Mouse (Mus musculus): ENCODE data around the gene Elmo1. TPM values are rescaled to one million over a fixed set of nuclear protein-coding genes. Genes with fewer than 3 reads are reported as not detected.

The Elmo1 gene
- total and polyA plus RNA-seq, 2 experiments from 2014 or later, result 35.2 to 36.4 TPM

- Histone ChIP-seq H3K4me2 (ENCODE audit: low read depth, low read length, poor library complexity, severe bottlenecking) (no peak overlapping the region), H3K27ac (ENCODE audit: low read depth, low read length) (peak overlapping the region; percentile 67; the same call in 1 of the 2 replicates), H3K9me3 (ENCODE audit: low read length) (no peaks in the 10 kb centered on the region), H3K27me3 (ENCODE audit: insufficient read depth, low read length) (no peaks in the 10 kb centered on the region), H3K9ac (replicated peaks; ENCODE audit: low read length, poor library complexity, severe bottlenecking) (no peak overlapping the region), H3K4me3 (ENCODE audit: low read depth, low read length) (no peak overlapping the region), H3K36me3 (ENCODE audit: insufficient read depth, low read length) (no peaks in the 10 kb centered on the region), H3K4me1 (ENCODE audit: insufficient read depth, low read length) (no peaks in the 10 kb centered on the region)
- ATAC-seq (ENCODE audit: low FRiP score) (peak; percentile 83; the same call in 1 of the 2 replicates), DNase-seq (ENCODE audit: low spot score) (peak; percentile 34)
- no peak for TF ChIP-seq CTCF (IDR thresholded peaks at IDR 0.05)
- 57% methylated on average over 5 of the region's 5 CpGs for WGBS
Measured at GRCm38 (mm10) chr13:20370036-20370802, 279.8 kb downstream of the Elmo1 start.

DNA sequence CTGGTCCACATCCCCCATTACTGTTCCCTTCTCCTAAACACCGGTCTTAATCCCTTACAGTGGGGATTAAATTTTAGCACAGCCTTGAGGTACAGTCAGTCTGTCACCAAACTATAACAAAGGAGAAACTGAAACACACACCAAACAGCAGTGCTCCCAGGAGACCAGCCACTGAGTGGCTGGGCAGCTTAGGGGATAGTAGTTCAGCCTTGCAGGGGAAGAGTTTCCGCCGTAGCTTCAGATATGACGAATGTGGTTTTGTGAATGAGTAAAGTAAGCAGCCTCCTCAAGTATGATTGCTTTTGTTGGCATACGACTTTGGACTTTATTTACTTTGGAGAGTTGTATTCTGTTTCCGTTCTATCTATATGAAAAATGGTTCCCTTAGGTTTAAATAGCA is 281.1 kb downstream of the Elmo1 start:
- Histone ChIP-seq H3K4me1 (ENCODE audit: insufficient read depth, low read length) (no peaks in the 10 kb centered on the region), H3K27me3 (ENCODE audit: insufficient read depth, low read length) (no peaks in the 10 kb centered on the region), H3K27ac (ENCODE audit: low read depth, low read length) (no peak overlapping the region), H3K9ac (replicated peaks; ENCODE audit: low read length, poor library complexity, severe bottlenecking) (no peak overlapping the region), H3K4me2 (ENCODE audit: low read depth, low read length, poor library complexity, severe bottlenecking) (no peak overlapping the region), H3K4me3 (ENCODE audit: low read depth, low read length) (no peak overlapping the region), H3K9me3 (ENCODE audit: low read length) (no peaks in the 10 kb centered on the region), H3K36me3 (ENCODE audit: insufficient read depth, low read length) (no peaks in the 10 kb centered on the region)
- DNase-seq (ENCODE audit: low spot score), result no peak
- no peak for TF ChIP-seq CTCF (IDR thresholded peaks at IDR 0.05)
- ATAC-seq (ENCODE audit: low FRiP score), result no peak
- 75% methylated on average over 6 of the region's 6 CpGs for WGBS

DNA sequence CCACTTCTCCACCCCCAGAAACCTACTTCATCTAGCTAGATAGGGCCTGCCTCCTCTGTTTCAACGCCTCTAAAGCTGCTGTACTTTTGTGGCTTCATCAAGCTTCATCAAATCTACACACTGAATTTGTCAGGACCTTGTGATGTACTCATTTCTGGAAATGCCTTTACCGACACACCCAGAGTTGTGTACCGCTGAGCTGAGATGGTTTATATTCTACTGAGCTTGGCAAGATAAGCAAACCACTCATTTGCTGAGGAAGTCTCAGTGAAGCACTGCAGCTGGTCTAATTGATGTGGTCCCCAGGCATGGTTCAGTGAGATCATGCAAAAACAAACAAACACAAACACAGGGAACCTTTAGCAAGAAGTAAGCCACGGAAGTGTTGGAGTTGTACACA is 281.9 kb downstream of the Elmo1 start:
- no peak overlapping the region for H3K27ac ChIP-seq (ENCODE audit: low read depth, low read length)
- ATAC-seq (ENCODE audit: low FRiP score), result no peak
- no peak overlapping the region for H3K9ac ChIP-seq (replicated peaks; ENCODE audit: low read length, poor library complexity, severe bottlenecking)
- H3K4me2 ChIP-seq (ENCODE audit: low read depth, low read length, poor library complexity, severe bottlenecking), result no peak overlapping the region
- WGBS, result 76% methylated on average over 4 of the region's 4 CpGs
- no peaks in the 10 kb centered on the region for H3K27me3 ChIP-seq (ENCODE audit: insufficient read depth, low read length)
- no peak for DNase-seq (ENCODE audit: low spot score)
- no peaks in the 10 kb centered on the region for H3K4me1 ChIP-seq (ENCODE audit: insufficient read depth, low read length)
- TF ChIP-seq CTCF (IDR thresholded peaks at IDR 0.05), result no peak
- H3K36me3 ChIP-seq (ENCODE audit: insufficient read depth, low read length), result no peaks in the 10 kb centered on the region
- H3K4me3 ChIP-seq (ENCODE audit: low read depth, low read length), result no peak overlapping the region
- H3K9me3 ChIP-seq (ENCODE audit: low read length), result no peaks in the 10 kb centered on the region

- Histone ChIP-seq H3K4me3 (ENCODE audit: low read depth, low read length) (no peak overlapping the region), H3K9ac (replicated peaks; ENCODE audit: low read length, poor library complexity, severe bottlenecking) (no peak overlapping the region), H3K27me3 (ENCODE audit: insufficient read depth, low read length) (no peaks in the 10 kb centered on the region), H3K27ac (ENCODE audit: low read depth, low read length) (no peak overlapping the region), H3K4me2 (ENCODE audit: low read depth, low read length, poor library complexity, severe bottlenecking) (no peak overlapping the region), H3K9me3 (ENCODE audit: low read length) (no peaks in the 10 kb centered on the region), H3K4me1 (ENCODE audit: insufficient read depth, low read length) (no peaks in the 10 kb centered on the region), H3K36me3 (ENCODE audit: insufficient read depth, low read length) (no peaks in the 10 kb centered on the region)
- WGBS, result 93% methylated on average over 8 of the region's 8 CpGs
- DNase-seq (ENCODE audit: low spot score) (no peak), ATAC-seq (ENCODE audit: low FRiP score) (no peak)
- no peak for TF ChIP-seq CTCF (IDR thresholded peaks at IDR 0.05)
Measured at GRCm38 (mm10) chr13:20378869-20379268, 288.5 kb downstream of the Elmo1 start.

DNA sequence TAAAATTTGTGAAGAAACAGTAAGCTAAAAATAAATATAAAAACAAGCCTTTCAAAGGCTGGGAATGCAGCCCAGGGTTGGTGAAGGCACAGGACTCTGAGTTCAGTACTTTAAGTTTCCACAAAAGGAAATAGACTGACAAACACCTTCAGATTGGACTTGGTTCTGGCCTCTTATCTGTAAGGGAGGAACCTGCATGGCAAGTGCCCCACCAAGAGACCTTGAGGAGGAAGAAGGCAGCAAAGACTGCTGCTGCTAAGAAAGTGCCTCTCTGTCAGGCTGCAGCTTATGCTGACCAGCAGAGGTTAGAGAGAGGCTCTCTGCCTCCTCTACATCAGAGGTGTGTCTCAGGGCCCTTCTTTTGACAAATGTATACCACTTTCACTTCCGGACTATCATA is 293.5 kb downstream of the Elmo1 start:
- no peaks in the 10 kb centered on the region for H3K9me3 ChIP-seq (ENCODE audit: low read length)
- no peak overlapping the region for H3K27ac ChIP-seq (ENCODE audit: low read depth, low read length)
- ATAC-seq (ENCODE audit: low FRiP score) (no peak), DNase-seq (ENCODE audit: low spot score) (no peak)
- 94% methylated on average over 1 of the region's 1 CpGs for WGBS
- H3K9ac ChIP-seq (replicated peaks; ENCODE audit: low read length, poor library complexity, severe bottlenecking), result no peak overlapping the region
- H3K27me3 ChIP-seq (ENCODE audit: insufficient read depth, low read length), result no peaks in the 10 kb centered on the region
- no peak for TF ChIP-seq CTCF (IDR thresholded peaks at IDR 0.05)
- H3K4me2 ChIP-seq (ENCODE audit: low read depth, low read length, poor library complexity, severe bottlenecking), result no peak overlapping the region
- H3K4me1 ChIP-seq (ENCODE audit: insufficient read depth, low read length), result no peaks in the 10 kb centered on the region
- no peaks in the 10 kb centered on the region for H3K36me3 ChIP-seq (ENCODE audit: insufficient read depth, low read length)
- no peak overlapping the region for H3K4me3 ChIP-seq (ENCODE audit: low read depth, low read length)

GRCm38 (mm10) chr13:20384846-20385245 is 294.4 kb downstream of the Elmo1 start:
- ATAC-seq (ENCODE audit: low FRiP score), result no peak

More at GRCm38 (mm10) chr13:20384846-20385245, 294.4 kb downstream of the Elmo1 start:
- H3K4me1 ChIP-seq (ENCODE audit: insufficient read depth, low read length), result no peaks in the 10 kb centered on the region
- H3K27me3 ChIP-seq (ENCODE audit: insufficient read depth, low read length), result no peaks in the 10 kb centered on the region
- no peak for DNase-seq (ENCODE audit: low spot score)
- no peaks in the 10 kb centered on the region for H3K9me3 ChIP-seq (ENCODE audit: low read length)
- H3K4me3 ChIP-seq (ENCODE audit: low read depth, low read length), result no peak overlapping the region
- TF ChIP-seq CTCF (IDR thresholded peaks at IDR 0.05), result no peak
- H3K4me2 ChIP-seq (ENCODE audit: low read depth, low read length, poor library complexity, severe bottlenecking), result no peak overlapping the region
- no peak overlapping the region for H3K27ac ChIP-seq (ENCODE audit: low read depth, low read length)
- H3K36me3 ChIP-seq (ENCODE audit: insufficient read depth, low read length), result no peaks in the 10 kb centered on the region
- H3K9ac ChIP-seq (replicated peaks; ENCODE audit: low read length, poor library complexity, severe bottlenecking), result no peak overlapping the region
- 92% methylated on average over 2 of the region's 2 CpGs for WGBS
